Mouse (Mus musculus): ENCODE measurements at regions not wholly inside any gene's neighbourhood (a gene's known extent, or its start where the extent isn't known, plus 50 kb on each side); places are given as distances from the start of the nearest gene placed in this dataset.

DNA sequence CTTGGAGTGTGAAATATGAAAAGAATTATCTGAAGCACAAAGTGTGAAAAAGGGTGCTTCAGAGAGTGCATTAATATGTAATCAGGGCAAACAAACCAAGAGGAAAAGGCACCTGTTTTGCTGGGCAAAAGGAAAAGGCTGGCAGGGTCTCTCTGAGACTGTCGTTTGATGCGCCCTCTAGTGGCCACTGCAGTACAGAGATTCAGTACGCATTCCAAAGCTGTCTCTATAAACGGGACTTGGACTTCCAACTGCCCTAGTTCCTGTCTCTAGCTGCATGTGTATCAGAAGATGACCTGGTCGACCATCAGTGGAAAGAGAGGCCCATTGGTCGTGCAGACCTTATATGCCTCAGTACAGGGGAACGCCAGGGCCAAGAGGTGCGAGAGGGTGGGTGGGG is 58.7 kb upstream of the D16Ertd472e start:
- TF ChIP-seq CTCF (IDR thresholded peaks at IDR 0.05) (peak; percentile 88), EP300 (IDR thresholded peaks at IDR 0.05; ENCODE audit: insufficient read depth, low read depth, low read length) (no peak), POLR2A (IDR thresholded peaks at IDR 0.05; ENCODE audit: insufficient read depth, low read depth, low read length) (no peak)

Data from heart, adult 2 months (tissue).